Comparison of ENCODE assay signal across 8 mouse cellular contexts in the genomic region with DNA sequence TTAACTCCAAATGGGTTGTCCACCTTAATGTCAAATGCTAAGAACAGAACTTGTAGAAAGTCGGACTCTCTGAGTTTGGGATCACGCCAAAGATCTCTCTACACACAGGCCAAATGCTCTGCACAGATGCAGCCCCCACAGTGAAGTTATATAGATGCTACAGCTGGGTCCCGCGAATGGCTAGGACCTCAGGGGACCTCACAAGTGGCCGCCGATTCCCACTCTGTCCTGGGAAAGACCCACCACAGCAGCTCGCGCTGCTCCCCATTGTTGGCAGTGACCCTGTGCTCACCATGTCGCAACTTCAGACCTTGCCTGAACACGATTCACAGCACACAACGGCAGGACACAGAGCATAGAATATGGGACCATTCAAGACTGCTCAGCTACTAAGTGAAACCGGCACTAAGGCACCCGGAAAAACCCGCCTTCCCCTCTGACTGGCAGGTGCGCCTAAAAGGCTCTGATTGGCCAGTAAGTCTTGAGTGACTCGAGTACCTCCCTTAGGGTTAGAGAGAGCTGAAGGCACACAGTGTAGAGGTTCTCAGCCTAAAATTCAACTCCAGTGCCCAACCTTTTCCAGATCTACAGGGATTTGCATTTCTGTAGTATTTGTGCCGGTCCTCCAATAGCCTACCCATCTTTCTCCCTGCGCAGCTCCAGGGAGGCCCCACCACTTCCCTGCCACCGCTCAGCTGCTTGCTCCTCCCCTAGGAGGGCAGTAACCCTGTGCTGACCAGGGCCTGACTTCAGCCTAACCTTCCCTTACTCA. TPM values are rescaled to one million over a fixed set of nuclear protein-coding genes. Genes with fewer than 3 reads are reported as not detected.
DNase-seq lines count a peak whose midpoint lies in the region; ATAC-seq lines count a peak whose summit lies in the region.

No protein-coding gene starts in this region.

- peak; percentile 63 to 70 for DNase-seq in CD8-positive naive resting alpha-beta T cell, adult 2 months (ENCODE audit: low read depth in 2 of 2, low spot score in 2 of 2)
- peak; percentile 70 for DNase-seq in c-Kit-positive CD71-negative TER-119-negative erythroid progenitor cells, embryonic 14.5 days (ENCODE audit: low read depth)
- DNase-seq in forebrain, embryonic 11.5 days (ENCODE audit: low spot score): peak; percentile 74
- peak; percentile 91 to 92 for DNase-seq in kidney, postnatal 36 days
- peak; percentile 77 for DNase-seq in telencephalon, adult 2 months (ENCODE audit: low read depth, low spot score)

- peak; percentile 99 for ATAC-seq in forebrain, embryonic 11.5 days (replicated peaks; ENCODE audit: low FRiP score)
- ATAC-seq in heart, embryonic 16.5 days (replicated peaks; ENCODE audit: extremely low read depth, insufficient read depth, low FRiP score): peak; percentile 99
- ATAC-seq in liver, embryonic 15.5 days (ENCODE audit: insufficient read depth): peak; percentile 99
- ATAC-seq in neural tube, embryonic 12.5 days (ENCODE audit: low FRiP score, low read depth): peak; percentile 98

- no peaks in the 10 kb centered on the region for H3K4me1 ChIP-seq in forebrain, embryonic 11.5 days (replicated peaks; ENCODE audit: control insufficient read depth, insufficient read depth, low read length)
- H3K4me1 ChIP-seq in heart, embryonic 16.5 days (ENCODE audit: control insufficient read depth, insufficient read depth, low read length): no peaks in the 10 kb centered on the region
- peaks cover 4% of the 10 kb centered on the region; the same call in 1 of the 2 replicates for H3K4me1 ChIP-seq in liver, embryonic 15.5 days (replicated peaks)
- no peaks in the 10 kb centered on the region for H3K4me1 ChIP-seq in neural tube, embryonic 12.5 days

- H3K9ac ChIP-seq in forebrain, embryonic 11.5 days (ENCODE audit: low read length): peak overlapping the region; percentile 60
- H3K9ac ChIP-seq in heart, embryonic 16.5 days (ENCODE audit: low read length): peak overlapping the region; percentile 83
- H3K9ac ChIP-seq in liver, embryonic 15.5 days: peak overlapping the region; percentile 70
- H3K9ac ChIP-seq in neural tube, embryonic 12.5 days: peak overlapping the region; percentile 46

- H3K27ac ChIP-seq in forebrain, embryonic 11.5 days (ENCODE audit: low read depth, low read length): 0 out of 2 replicates have a peak overlapping the region, but pooled peaks have one; percentile 3
- H3K27ac ChIP-seq in heart, embryonic 16.5 days (ENCODE audit: low read length): peak overlapping the region; percentile 68
- peak overlapping the region; percentile 38; the same call in 1 of the 2 replicates for H3K27ac ChIP-seq in liver, embryonic 15.5 days (replicated peaks)
- no peak overlapping the region for H3K27ac ChIP-seq in neural tube, embryonic 12.5 days

- no peaks in the 10 kb centered on the region for H3K27me3 ChIP-seq in forebrain, embryonic 11.5 days (ENCODE audit: control insufficient read depth, insufficient read depth, low read length)
- H3K27me3 ChIP-seq in heart, embryonic 16.5 days (ENCODE audit: control insufficient read depth, insufficient read depth, low read length): no peaks in the 10 kb centered on the region
- no peaks in the 10 kb centered on the region for H3K27me3 ChIP-seq in liver, embryonic 15.5 days
- H3K27me3 ChIP-seq in neural tube, embryonic 12.5 days (replicated peaks): no peaks in the 10 kb centered on the region

- H3K36me3 ChIP-seq in forebrain, embryonic 11.5 days (ENCODE audit: control insufficient read depth, insufficient read depth, low read length): no peaks in the 10 kb centered on the region
- no peaks in the 10 kb centered on the region for H3K36me3 ChIP-seq in heart, embryonic 16.5 days (ENCODE audit: control insufficient read depth, insufficient read depth)
- no peaks in the 10 kb centered on the region for H3K36me3 ChIP-seq in liver, embryonic 15.5 days (replicated peaks)
- no peaks in the 10 kb centered on the region for H3K36me3 ChIP-seq in neural tube, embryonic 12.5 days

- WGBS in forebrain, embryonic 11.5 days: 3% methylated on average over 19 of the region's 19 CpGs
- 1% methylated on average over 19 of the region's 19 CpGs for WGBS in heart, embryonic 16.5 days
- WGBS in liver, embryonic 15.5 days (ENCODE audit: insufficient replicate concordance): 1% methylated on average over 19 of the region's 19 CpGs
- 2% methylated on average over 19 of the region's 19 CpGs for WGBS in neural tube, embryonic 12.5 days

- peak overlapping the region; percentile 50 for H3K4me2 ChIP-seq in forebrain, embryonic 11.5 days (ENCODE audit: low read depth, low read length, severe bottlenecking)
- peak overlapping the region; percentile 65 for H3K4me2 ChIP-seq in heart, embryonic 16.5 days (ENCODE audit: low read depth, low read length)
- peak overlapping the region; percentile 66 for H3K4me2 ChIP-seq in liver, embryonic 15.5 days
- peak overlapping the region; percentile 60 for H3K4me2 ChIP-seq in neural tube, embryonic 12.5 days (replicated peaks)

- no peaks in the 10 kb centered on the region for H3K9me3 ChIP-seq in forebrain, embryonic 11.5 days (ENCODE audit: control insufficient read depth, low read length)
- H3K9me3 ChIP-seq in heart, embryonic 16.5 days (replicated peaks; ENCODE audit: control insufficient read depth, low read length): 0 out of 2 replicates have a peak, but pooled peaks cover 2% of the 10 kb centered on the region
- H3K9me3 ChIP-seq in liver, embryonic 15.5 days (replicated peaks): no peaks in the 10 kb centered on the region
- no peaks in the 10 kb centered on the region for H3K9me3 ChIP-seq in neural tube, embryonic 12.5 days

- peak overlapping the region; percentile 46 for H3K4me3 ChIP-seq in forebrain, embryonic 11.5 days (ENCODE audit: low read depth, low read length)
- peak overlapping the region; percentile 84 for H3K4me3 ChIP-seq in heart, embryonic 16.5 days (ENCODE audit: low read length)
- H3K4me3 ChIP-seq in liver, embryonic 15.5 days (replicated peaks): peak overlapping the region; percentile 76
- peak overlapping the region; percentile 52 for H3K4me3 ChIP-seq in neural tube, embryonic 12.5 days

RNA-seq across cellular contexts. Expression of gene Gm17655, which starts 14.5 kb away (rescaled TPM):
- polyA plus RNA-seq in forebrain, embryonic 11.5 days (2014; fragmentation: Nextera tagmentation; extraction: Ambion mirVana): 5.7 and 6.4 TPM in 2 replicates
- 3.5 and 3.7 TPM in 2 replicates for polyA plus RNA-seq in heart, embryonic 16.5 days (2015; fragmentation: Nextera tagmentation; extraction: Ambion mirVana)
- polyA plus RNA-seq in liver, embryonic 15.5 days (2015; fragmentation: Nextera tagmentation; extraction: Ambion mirVana): 1.7 and 2.1 TPM in 2 replicates
- 5.2 and 6.3 TPM in 2 replicates for polyA plus RNA-seq in neural tube, embryonic 12.5 days (2016; fragmentation: Nextera tagmentation; extraction: Ambion mirVana)

RNA-seq across cellular contexts. Expression of gene Gm35315, which starts 36.4 kb away (rescaled TPM):
- 1.3 and 2.7 TPM in 2 replicates for polyA plus RNA-seq in forebrain, embryonic 11.5 days (2014; fragmentation: Nextera tagmentation; extraction: Ambion mirVana)
- 0.51 and 0.75 TPM in 2 replicates for polyA plus RNA-seq in heart, embryonic 16.5 days (2015; fragmentation: Nextera tagmentation; extraction: Ambion mirVana)
- 0.71 and 0.82 TPM in 2 replicates for polyA plus RNA-seq in liver, embryonic 15.5 days (2015; fragmentation: Nextera tagmentation; extraction: Ambion mirVana)
- polyA plus RNA-seq in neural tube, embryonic 12.5 days (2016; fragmentation: Nextera tagmentation; extraction: Ambion mirVana): 0.65 and 0.70 TPM in 2 replicates

RNA-seq across cellular contexts. Expression of gene Plcxd1, which starts 41.9 kb away (rescaled TPM):
- 0.43 and 1.3 TPM in 2 replicates for polyA plus RNA-seq in forebrain, embryonic 11.5 days (2014; fragmentation: Nextera tagmentation; extraction: Ambion mirVana)
- polyA plus RNA-seq in heart, embryonic 16.5 days (2015; fragmentation: Nextera tagmentation; extraction: Ambion mirVana): 0.90 and 1.2 TPM in 2 replicates
- 0.55 and 0.62 TPM in 2 replicates for polyA plus RNA-seq in liver, embryonic 15.5 days (2015; fragmentation: Nextera tagmentation; extraction: Ambion mirVana)
- polyA plus RNA-seq in neural tube, embryonic 12.5 days (2016; fragmentation: Nextera tagmentation; extraction: Ambion mirVana): 1.3 and 1.8 TPM in 2 replicates

RNA-seq across cellular contexts. Expression of gene Gtpbp6, which starts 50.2 kb away (rescaled TPM):
- polyA plus RNA-seq in forebrain, embryonic 11.5 days (2014; fragmentation: Nextera tagmentation; extraction: Ambion mirVana): 24.4 and 28.2 TPM in 2 replicates
- polyA plus RNA-seq in heart, embryonic 16.5 days (2015; fragmentation: Nextera tagmentation; extraction: Ambion mirVana): 19.6 and 22.5 TPM in 2 replicates
- 7.7 and 9.2 TPM in 2 replicates for polyA plus RNA-seq in liver, embryonic 15.5 days (2015; fragmentation: Nextera tagmentation; extraction: Ambion mirVana)
- polyA plus RNA-seq in neural tube, embryonic 12.5 days (2016; fragmentation: Nextera tagmentation; extraction: Ambion mirVana): 51.2 and 61.7 TPM in 2 replicates

RNA-seq across cellular contexts. Expression of gene Zfp605, which starts 52.1 kb away (rescaled TPM):
- polyA plus RNA-seq in forebrain, embryonic 11.5 days (2014; fragmentation: Nextera tagmentation; extraction: Ambion mirVana): 6.3 and 6.4 TPM in 2 replicates
- 2.0 and 2.7 TPM in 2 replicates for polyA plus RNA-seq in heart, embryonic 16.5 days (2015; fragmentation: Nextera tagmentation; extraction: Ambion mirVana)
- 1.0 and 1.4 TPM in 2 replicates for polyA plus RNA-seq in liver, embryonic 15.5 days (2015; fragmentation: Nextera tagmentation; extraction: Ambion mirVana)
- 9.3 and 14.0 TPM in 2 replicates for polyA plus RNA-seq in neural tube, embryonic 12.5 days (2016; fragmentation: Nextera tagmentation; extraction: Ambion mirVana)
